Mouse (Mus musculus) G1E (cell line): Measurements from ENCODE around the gene Kctd2.

Source experiments
- CTCF ChIP-seq: IDR thresholded peaks from 2 replicates; pipeline ENCODE4 v1.5.1; 2012; ENCODE audit warnings: low read depth, low read length, inconsistent platforms, mixed read lengths
- GATA1 ChIP-seq: IDR thresholded peaks from 2 replicates; pipeline ENCODE4 v1.6.1; 2012; ENCODE audit warnings: borderline replicate concordance, low read length, inconsistent platforms, mixed read lengths
- GATA2 ChIP-seq: IDR thresholded peaks from 2 replicates; pipeline ENCODE4 v1.6.1; 2012; ENCODE audit warnings: low read depth, low read length, inconsistent platforms, borderline replicate concordance
- POLR2AphosphoS5 ChIP-seq: IDR thresholded peaks from 2 replicates; pipeline ENCODE4 v1.6.1; 2012; ENCODE audit warnings: low read depth, low read length, inconsistent platforms; ENCODE audit not compliant: insufficient replicate concordance
- TAL1 ChIP-seq: conservative IDR thresholded peaks from 2 replicates; pipeline ENCODE4 v1.6.1; 2012; ENCODE audit warnings: low read depth, low read length, inconsistent platforms, mixed read lengths

DNA sequence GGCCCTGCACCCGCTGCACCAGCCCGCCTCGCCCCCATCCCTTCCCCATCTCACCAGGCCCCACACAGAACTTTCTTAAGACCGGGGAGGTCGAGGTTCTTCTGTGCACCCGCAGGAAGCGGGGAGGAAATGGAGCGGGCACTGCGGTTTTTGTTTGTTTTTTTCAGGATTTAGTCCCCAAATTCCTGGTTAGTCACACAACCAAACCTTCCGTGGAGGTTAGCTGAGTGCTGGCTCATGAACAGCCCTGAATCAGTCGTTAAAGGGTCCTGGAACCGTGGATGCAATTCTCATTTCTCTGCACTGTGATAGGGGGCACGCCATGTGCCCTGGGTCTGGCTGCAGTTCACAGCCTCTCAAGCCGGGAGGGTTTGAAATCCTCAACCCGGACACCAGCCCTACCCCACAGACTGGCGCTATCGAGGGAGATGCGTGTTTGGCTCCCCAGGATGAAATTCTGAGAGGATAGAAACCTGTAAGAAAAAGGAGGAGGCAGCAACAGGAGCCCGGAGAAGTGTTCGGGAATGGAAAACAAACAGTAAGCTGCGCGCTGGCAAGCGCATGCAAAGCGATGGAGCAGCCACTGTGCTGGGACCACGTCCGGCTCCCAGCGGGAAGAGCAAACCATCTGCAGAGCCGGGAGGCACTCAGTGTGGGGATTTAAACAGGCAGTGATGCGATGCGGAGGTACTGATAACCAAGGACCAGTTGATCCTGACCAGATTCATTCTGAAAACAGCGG lies 15.8 kb downstream of the Kctd2 start:
- no peak for TF ChIP-seq CTCF
- no peak for TF ChIP-seq GATA2
- TF ChIP-seq TAL1 = no peak
- no peak for TF ChIP-seq GATA1
- no peak for TF ChIP-seq POLR2AphosphoS5
